Mouse (Mus musculus) induced T-regulatory cell, adult 2 months (primary cell): ENCODE measurements around the gene Exoc4.

Source experiments
- DNase-seq: peaks from one replicate; pipeline ENCODE4 v3.0.0-alpha.2; 2012; ENCODE audit warnings: low read depth

Exoc4 gene

GRCm38 (mm10) chr6:33631133-33631532 is 382.2 kb downstream of the Exoc4 start:
- DNase-seq = no peak

- no peak for DNase-seq
Observed at GRCm38 (mm10) chr6:33637192-33637591, 388.3 kb downstream of the Exoc4 start.

DNA sequence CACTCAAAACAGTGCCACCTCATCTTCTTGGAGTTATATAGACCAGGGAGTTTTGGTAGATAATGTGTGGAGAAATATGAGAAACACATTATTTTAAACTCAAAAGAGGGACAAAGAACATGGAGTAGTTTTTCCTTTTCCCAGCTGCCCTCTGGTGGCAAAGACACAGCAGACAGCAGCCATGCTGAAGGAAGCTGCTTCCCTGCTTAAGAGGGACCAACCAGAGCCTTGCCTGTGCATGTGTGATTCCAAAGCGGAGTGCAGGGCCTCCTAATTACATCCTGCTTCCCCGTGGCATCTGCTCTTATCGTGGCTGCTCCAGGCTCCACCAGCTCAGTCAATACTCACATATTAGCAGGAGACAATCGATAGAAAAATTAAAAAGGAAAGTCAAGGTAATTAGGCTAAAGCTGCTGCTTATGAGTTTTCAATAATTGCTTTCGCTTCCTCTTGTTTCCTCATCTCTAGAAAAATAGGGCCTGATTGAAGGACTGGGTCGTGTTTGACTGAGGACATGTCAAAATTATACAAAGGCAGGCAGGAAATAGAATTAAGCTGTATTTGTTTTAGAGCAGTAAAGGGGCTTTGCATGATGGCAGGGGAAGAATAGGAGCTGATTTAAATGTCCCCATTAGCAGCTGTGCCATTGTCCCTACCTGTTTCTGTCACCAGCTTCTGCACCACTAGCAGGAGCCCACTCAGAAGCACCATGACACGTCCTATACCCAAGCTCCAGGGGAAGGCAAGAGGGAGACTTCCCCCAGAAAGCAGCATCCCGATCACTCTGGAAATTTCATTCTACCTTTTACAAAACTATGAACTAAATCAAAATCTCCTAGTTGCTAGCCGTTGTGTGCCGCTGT is 433.1 kb downstream of the Exoc4 start:
- DNase-seq = no peak

DNA sequence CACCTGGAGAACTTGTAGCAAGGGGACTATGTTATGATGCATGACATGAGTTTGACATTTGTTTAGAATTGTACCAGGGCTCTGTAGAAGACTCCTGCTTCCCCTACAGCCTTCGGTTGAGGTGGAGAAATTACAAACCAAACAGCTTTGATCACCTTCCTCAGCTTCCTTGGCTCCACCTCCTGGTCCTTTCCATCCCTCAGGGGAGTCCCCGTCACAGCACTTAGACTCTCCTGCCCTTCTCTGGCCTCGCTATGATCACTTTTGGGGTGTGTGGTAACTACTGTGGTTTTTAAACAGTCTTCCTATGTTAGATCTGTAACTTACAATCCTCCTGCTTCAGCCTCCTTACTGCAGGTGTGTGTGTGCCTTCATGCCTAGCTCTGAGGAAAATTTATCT is 434.6 kb downstream of the Exoc4 start:
- DNase-seq = peak; percentile 37

DNA sequence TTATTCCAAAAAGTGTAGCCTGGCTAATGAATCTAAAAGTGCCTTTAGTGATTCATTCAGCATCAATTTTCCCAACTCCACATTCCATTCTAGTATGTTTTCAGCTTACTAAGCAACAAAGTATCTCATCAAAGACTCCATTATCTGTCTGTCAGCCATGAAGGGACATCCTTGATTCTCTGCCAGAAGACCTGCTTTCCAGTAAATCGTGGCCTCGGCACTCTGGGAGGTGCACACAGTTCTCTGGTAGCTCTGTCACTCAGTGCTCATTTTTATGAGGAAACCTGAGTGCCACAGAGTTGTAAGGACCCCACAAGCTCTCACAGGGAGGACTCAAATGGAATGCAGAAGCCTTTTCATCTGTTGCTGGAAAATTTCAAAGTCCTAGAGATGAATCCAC is 436.4 kb downstream of the Exoc4 start:
- DNase-seq = no peak

GRCm38 (mm10) chr6:33690601-33691000 is 441.7 kb downstream of the Exoc4 start:
- no peak for DNase-seq

- DNase-seq = no peak
Observed at GRCm38 (mm10) chr6:33696976-33697375, 448.1 kb downstream of the Exoc4 start.

- no peak for DNase-seq
Observed at GRCm38 (mm10) chr6:33708907-33709306, 460.0 kb downstream of the Exoc4 start.

GRCm38 (mm10) chr6:33709340-33709739 is 460.5 kb downstream of the Exoc4 start:
- DNase-seq = no peak

GRCm38 (mm10) chr6:33711742-33712141 is 462.9 kb downstream of the Exoc4 start:
- no peak for DNase-seq

DNA sequence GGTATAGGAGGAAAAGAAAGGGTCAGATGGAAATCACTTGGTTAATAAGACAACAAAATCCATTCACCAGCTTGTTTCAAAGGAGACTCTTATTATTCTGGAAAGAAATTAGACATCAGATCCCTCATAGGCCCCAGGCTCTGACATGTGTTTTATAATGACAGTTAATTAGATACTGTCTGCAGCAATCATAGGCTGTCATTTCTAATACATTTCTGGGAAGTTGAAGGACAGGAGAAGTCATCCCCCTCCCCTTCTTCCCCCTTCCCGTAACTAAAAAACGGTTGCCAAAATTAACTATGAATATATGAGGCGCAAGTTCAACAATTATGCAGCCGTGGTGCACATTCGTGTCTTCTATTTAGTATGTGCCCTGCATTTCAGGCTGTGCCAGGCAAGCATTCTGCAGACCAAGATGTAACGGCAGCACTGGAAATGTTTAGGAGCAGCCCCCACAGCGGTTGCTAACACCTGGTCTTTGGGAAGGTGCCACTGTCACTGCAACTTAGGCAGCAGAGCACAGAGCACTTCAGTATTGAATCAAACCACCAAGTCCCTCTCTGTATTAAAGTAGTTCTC is 463.7 kb downstream of the Exoc4 start:
- DNase-seq = no peak

DNA sequence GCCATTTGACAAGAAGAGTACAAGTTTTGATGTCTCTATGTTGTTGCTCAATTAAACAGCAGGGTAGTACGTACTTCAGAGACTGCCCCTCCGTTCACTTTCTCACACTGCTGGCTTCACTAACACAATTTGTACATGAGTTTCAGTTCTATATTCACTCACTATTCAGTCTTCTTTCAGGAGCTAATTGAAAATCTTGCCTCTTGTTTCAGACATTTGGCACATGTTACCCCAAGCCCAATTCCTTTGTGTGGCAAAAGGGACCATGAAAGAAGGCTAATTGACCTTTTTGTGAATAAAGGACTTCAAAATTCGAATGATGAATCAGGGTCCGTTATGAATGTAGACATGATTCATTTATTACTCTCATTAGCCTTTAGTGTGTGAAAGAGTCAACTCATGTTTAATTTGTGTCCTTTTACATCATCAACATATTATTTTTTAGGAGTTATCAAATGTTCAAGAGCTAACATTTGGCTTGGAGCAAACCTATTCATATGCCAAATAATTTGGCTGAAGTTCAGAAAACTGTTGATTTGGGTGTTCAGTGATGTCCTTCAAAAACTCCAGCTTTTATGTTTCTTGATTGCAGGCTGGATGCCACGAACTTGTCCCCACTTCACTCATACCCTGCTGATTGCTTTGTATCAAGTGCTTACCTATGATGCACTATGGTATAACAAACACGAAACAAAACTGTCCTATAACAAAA is 467.5 kb downstream of the Exoc4 start:
- no peak for DNase-seq

GRCm38 (mm10) chr6:33721166-33721565 is 472.3 kb downstream of the Exoc4 start:
- DNase-seq = no peak

GRCm38 (mm10) chr6:33722811-33723210 is 473.9 kb downstream of the Exoc4 start:
- no peak for DNase-seq

- DNase-seq = no peak
Observed at GRCm38 (mm10) chr6:33724596-33724995, 475.7 kb downstream of the Exoc4 start.

- DNase-seq = no peak
Observed at GRCm38 (mm10) chr6:33727271-33727670, 478.4 kb downstream of the Exoc4 start.

- no peak for DNase-seq
Observed at GRCm38 (mm10) chr6:33732214-33732613, 483.3 kb downstream of the Exoc4 start.

GRCm38 (mm10) chr6:33733602-33734001 is 484.7 kb downstream of the Exoc4 start:
- no peak for DNase-seq

GRCm38 (mm10) chr6:33734032-33734431 is 485.1 kb downstream of the Exoc4 start:
- no peak for DNase-seq

DNA sequence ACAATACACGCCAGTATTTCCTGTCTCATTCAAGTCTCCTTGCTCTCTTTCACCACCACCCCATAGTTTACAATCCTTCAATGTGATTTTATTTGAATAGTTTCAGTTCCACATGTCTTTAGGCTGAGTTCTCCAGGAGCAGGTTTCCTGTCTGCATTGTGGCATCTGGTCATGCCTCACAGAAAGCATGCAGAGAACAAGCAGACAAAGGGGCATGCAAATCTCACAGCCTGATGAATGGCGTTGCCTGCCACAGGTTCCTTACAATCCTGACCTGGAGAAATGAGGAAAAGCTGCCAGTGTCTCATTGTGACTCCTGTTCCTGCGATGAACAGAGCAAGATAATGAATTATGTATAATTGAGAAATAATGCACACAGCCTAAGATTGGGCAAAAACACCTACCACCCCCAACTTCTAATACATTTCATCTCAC is 490.0 kb downstream of the Exoc4 start:
- no peak for DNase-seq

DNA sequence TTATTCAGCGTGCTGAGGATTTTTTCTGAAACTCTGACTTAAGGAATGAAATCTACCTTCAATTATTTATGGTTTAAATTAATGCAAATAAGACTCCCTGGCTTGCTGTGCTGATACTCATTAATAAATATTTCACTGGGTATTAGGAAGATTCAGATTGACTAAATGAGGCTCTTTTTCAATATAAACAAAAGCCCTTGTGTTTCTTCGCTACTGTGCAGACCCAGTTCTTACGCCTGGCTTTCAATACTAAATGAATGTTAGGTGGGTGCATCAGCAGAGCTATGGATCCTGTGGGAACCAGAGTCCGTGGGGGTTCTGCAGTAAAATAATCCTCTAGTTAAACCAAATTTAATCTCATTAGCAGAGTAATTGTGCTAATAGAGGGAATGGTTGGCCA is 490.4 kb downstream of the Exoc4 start:
- DNase-seq = no peak

DNA sequence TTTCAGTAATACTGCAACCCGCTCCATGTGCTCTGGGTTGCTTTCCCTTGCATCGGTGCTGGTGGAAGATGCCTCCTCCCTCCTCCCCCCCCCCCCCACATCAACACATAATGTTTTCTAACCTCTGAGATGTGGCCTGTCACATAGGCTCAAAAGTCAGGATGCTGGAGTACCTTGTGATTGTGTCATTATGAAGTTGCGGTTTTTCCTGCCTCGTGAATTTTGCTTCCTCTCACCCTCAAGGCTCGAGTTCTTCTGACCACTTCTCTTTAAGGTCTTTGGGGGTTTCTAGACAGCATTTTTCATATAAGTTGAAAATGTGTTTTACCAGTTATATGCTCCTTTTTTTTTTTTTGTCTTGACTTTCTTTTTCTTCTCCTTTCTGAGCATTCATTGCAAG is 507.1 kb downstream of the Exoc4 start:
- DNase-seq = no peak

DNA sequence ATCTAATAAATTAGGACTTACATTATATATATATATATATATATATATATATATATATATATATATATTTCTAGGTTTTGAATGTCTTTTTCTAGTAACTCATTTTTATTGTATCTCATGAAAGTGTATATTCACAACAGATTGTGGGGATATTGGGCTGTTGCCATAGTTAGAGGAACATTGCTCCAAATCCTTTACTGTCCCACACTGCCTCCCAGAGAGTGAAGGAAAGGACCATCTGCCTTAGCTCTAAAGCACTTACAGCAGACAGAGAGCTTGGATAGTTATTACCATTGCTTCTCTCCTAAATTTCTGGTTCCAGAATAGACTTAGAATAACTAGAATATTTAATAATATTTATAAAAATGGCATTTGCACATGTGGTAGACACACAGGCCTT is 512.7 kb downstream of the Exoc4 start:
- DNase-seq = no peak
